Mouse (Mus musculus) common myeloid progenitor, adult 5-6 weeks (primary cell): ENCODE results near the gene Mipep. TPM values are rescaled to one million over a fixed set of nuclear protein-coding genes. Genes with fewer than 3 reads are reported as not detected.

Experiments
- ATAC-seq: replicated peaks from 2 replicates; pipeline ENCODE4 v1.8.0; 2016; ENCODE audit warnings: low read depth, mild to moderate bottlenecking, moderate TSS enrichment, inconsistent platforms; ENCODE audit not compliant: poor library complexity, severe bottlenecking
- total RNA-seq: library from RNA; stranded (forward); fragments of 200-1000, 187-1606 nt; gene quantifications from 2 replicates; pipeline ENCODE4 v1.2.3, GENCODE M21; 2017

The Mipep gene
- total RNA-seq = 21.7 and 24.5 TPM in 2 replicates

DNA sequence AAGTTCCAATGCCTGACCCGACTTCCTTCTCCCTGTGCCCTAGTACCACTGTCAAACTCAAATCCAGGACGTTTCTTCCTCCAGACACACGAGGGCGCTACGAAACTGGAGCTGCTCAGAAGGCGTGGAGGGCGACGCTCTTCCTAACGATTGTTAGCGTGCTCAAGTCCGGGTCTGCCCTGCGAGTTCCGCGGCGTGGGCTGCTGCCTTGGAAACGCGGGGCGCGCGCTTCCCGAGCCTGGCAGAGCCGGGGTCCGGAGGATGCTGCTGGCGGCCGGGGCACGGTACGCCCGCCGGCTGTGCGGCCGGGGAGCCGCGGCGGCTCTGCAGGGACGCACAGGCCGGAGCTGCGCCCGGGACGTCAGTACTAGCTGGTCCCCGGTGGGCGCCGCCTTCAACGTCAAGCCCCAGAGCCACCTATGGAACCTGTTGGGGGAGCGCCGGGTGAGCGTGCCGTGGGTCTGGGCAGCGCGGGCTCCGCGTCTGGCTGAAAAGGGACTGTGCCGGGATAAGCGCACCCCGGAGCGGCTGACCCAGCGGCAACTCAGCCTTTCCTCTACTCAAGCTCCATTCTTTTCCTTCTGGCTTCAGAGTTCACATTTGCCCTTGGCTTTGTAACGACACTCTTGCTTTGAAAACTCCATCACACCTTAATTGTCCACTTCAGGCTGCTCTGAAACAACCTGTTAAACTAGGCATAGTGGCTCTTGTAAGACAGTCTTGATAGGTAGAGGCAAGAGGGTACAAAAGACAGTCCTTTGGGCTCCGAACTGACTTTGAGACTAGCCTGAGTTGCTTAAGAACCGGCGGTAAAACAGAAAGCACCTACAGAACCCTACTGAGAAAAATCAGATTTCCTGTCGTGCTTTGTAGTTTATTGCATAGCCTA lies at the start of gene Mipep:
Mipep (plus strand) TSS at position 147 of the 889 bp plus-strand sequence.
- ATAC-seq = peak; percentile 95

DNA sequence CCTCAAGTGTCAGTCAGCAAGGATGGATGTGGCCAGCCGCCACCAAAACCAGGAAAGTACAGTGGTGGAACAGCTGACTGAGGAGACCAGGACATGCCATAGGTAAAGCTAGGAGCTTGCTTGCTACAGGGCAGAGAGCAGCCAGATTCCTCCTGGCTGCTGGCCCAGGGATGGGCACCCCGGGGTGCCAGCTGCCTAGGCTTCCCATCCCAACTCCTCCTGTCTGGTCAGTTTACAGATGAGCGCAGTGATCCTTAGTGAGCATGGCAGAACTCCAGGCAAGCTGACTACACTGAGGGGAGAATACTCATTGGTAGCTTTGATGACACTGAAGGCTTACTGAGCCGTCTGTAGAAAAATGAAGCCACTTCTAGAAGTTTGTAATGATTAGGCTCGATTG lies 49.2 kb upstream of the Mipep start:
- no peak for ATAC-seq

DNA sequence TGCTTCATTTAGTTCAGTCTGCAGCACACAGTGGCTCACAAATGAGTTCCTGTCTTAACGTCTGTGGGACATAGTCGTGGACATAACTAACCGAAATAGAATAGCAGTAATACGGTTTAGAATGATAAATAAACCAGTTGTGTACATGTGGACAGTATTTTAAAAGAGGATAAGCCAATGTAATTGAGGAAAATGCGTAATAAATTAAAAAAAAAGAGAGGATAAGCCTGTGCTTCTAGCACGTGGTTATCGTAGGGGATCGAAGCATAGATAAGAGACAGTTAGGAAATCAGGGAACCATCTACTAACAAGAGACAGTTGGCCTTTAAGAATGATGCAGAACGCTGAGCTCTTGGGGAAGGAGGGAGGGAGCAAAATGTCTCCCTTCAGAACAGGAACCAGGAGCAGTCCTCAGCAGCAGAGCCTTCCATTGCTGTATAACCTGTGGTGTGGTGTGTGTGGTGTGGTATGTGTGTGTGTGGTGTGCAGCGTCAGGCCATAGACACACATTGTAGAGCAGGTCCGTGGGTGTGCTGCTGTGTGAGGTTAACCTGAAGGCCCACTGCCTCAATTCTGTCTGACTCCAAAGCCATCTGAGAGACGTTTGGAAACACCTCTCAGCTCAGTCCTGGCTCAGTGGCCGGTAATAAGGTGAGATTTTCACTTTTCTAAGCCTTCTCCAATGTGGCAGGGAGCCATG lies 48.4 kb upstream of the Mipep start:
- ATAC-seq = peak; percentile 19; the same call in 1 of the 2 replicates

DNA sequence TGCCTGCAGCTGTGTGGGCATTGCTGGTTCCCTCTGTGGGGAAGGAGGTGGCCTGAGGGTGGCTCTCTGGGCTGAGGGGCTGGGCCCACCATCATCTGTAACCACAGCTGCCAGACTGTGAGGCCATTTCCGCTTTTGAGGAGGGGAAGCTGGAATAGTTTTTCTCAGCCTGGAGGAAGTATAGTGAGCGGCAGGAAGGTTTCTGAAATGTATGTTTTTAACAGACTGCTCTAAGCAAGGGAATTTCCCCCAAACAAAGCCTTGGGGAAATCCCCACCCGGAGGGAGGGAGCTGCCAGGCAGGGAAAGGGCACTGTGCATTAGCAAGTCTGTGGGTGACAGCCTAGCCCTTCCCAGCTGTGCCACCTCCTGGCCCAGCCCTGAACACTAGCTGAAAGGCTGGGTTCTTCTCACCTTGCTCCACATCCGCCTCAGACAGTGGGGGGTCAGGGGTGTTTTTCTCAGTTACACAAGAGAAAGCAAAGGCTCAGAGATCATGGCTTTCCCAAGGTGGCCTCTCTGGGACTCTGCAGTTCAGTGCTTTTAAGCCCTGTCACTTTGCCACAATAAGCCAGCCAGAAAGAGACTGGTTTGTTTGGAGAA lies 47.7 kb upstream of the Mipep start:
- ATAC-seq = peak; percentile 80

DNA sequence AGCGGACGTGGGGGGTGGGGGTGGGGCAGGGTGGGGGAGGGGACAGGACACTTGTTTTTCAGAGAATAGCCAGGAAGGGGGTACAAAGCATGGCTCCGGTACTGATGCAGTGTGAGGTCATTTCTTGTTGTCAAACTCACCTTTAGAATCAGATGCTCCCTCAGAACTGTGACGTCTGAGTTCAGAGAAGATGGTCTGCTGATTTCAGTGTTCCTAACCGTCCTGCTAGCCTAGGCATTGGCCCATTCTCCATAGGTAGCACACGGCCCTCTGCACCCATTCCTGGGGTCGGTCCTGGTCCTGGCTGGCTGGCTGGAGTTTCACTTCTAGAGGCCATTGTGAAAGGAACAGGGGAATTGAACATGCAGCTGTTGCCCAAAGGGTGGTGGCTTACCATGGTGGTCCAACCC lies 47.2 kb upstream of the Mipep start:
- ATAC-seq = no peak

DNA sequence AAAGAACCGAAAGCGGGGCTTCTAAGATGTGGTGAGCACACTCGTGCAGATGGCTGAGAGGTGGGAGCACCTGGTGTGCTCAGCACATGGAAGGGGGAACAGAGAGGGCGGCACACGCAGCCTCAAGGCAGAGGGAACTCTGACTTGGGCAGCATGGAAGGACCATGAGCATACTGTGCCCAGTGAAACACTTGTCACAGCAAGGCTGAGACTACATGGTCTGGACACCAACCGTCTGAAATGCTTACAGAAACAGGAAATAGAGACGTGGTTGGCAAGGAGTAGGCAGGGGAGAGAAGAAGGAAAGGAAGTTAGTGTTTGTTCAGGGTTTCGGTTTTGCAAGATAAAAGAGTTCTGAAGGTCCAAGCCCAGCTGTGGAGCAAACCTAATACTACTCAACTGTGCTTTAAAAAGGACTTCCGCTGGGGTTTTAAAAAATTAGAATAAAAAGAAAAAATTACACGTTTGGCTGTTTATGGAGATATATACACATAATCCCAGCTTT lies 45.9 kb upstream of the Mipep start:
- peak; percentile 50 for ATAC-seq

DNA sequence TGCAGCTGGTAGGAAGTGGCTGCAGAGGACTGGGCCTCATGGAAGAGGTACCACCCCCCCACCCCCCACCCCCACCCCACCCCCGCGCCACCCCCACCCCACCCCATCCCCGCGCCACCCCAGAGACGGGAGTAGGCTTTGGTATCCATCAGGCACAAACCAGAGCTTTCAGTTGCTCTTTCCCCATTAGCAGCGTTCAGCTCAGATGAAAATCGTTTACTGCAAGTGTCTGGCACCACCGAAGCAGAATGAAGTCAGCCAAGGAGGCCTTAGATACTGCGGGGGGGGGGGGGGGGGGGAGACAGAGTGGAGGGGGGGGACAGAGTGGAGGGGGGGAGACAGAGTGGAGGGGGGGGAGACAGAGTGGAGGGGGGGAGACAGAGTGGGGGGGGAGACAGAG lies 45.2 kb upstream of the Mipep start:
- ATAC-seq = no peak

DNA sequence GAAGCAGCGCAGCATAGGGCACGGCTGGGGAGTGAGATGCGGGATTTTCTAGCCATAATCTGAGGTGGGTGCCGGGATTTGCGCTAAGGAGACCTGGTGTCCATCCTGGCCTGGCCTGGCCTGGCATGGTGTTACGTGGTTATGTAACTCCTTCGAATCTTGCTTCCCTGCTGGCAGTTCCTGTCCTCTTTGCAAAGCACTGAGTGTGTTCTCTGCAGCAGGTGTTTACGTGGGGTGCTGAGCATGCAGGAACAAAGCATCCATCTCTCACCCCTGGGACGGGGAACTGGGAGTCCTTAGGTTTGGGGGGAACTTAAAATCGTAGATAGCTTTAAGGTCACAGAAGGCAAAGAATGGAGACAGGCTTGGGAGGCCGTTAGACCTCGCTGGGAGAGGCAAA lies 44.8 kb upstream of the Mipep start:
- no peak for ATAC-seq

DNA sequence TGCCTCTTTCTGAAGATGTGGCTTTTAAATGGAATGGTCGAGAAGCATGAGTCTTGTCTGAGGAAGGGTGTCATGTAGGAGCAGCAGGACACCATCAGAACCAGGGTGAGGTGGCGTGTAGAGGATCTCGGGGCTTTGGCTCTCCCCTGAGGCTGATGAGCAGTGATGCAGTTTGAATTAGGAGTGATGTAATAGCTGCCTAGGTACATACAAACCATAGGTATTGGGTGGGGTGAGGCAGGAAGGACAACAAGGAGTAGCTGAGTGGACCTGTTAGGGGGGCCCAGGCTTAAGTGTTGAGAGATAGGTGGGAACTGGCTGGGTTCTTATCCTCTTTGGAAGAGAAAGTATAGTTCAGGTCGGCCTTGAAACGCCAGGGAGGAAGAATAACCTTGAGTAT lies 43.9 kb upstream of the Mipep start:
- no peak for ATAC-seq

DNA sequence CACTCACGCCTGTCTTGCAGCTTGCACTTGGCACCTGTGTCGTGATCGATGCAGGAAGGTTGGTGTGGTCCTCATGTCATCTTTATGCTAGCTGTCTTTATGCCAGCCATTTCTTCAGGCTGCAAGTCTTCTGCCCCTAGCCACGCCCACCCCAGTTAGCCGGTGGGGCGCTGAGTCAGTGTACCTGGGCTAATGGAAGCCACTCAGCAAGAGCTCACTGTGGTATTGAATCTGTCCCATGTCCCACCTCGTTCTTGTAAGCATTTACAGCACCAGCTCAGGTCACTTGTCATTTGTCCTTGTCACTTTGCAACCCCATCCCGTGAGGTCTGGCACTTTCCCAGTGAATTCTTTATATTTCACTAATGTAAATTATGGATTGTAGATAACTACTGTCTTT lies 43.3 kb upstream of the Mipep start:
- no peak for ATAC-seq

DNA sequence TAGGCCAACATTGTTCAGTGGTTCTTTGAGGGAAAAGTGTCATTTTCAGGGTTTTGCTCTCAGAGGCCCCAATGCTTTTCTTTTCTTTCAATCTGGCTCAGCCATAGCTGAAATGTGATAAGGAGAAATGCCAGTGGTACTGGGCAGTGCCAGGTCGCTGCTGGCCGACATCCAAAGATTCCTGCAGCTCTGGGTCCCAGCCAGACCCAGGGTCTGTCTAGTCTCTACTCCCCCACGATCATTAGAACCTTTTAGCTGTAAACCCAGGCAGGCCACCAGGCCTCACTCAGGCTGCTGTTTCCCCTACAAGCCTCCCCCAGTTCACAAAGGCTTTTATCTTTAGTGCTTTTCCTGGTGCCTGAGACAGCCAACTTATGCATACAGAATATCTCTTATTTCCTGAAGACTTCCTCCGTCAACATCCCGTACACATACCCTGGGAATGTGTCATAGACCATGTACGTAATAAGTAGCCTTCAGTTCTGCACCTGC lies 42.8 kb upstream of the Mipep start:
- peak; percentile 1; the same call in 1 of the 2 replicates for ATAC-seq

DNA sequence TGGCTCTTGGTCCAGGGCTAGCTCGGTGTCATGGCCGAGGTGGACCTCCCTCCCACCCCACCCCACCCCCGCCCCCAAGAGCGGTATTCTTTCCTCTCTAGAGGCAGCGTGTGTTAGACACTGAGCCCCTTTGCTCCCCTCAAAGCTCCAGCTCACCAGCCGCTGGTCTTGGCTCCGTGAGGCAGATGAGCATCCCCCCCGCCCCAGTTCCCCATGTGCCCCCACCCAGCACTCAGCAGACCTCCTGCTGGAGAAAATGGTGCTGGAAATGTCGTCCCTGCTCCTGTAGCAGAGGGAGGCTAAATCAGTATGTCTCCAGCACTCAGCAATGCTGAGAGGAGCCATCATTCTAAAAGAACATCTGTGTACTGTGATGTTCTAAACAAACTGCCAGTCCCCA lies 40.7 kb upstream of the Mipep start:
- ATAC-seq = no peak

DNA sequence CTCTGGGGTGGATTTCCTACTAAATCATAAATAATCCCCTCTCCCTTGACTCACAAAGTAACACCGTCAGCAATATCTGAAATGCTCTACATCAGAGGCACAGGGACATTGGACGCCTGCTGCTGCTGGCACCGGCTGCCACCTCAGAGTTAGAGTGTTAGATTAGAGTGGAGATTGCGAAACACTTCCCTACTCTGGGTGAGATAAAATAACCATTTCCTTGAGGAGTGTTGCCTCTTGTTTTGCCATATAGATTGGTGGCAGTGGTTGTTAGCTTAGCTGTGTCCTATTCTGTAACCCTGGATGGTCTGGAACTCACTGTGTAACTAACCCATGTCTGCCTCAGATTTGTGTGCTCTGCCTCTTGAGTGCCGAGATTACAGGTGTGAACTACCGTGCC lies 39.2 kb upstream of the Mipep start:
- ATAC-seq = peak; percentile 48; the same call in 1 of the 2 replicates

DNA sequence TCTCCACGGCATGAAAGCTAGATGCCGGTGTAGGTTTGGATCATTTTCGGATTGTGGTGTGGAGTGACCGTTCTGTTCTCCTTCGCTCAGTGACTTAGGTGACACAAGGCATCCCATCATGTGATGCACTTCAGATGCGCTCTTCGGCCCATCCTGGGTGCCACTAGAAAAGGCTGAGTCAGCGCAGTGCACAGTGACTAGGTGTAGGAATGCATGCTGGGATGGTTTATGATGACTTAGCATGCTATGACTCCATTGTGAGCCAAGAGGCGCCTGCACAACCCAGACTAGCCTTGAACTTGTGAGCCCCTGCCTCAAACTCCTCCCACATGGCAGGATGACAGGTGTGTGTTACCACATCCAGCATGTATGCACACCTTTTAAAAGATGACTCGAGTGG lies 38.2 kb upstream of the Mipep start:
- no peak for ATAC-seq

DNA sequence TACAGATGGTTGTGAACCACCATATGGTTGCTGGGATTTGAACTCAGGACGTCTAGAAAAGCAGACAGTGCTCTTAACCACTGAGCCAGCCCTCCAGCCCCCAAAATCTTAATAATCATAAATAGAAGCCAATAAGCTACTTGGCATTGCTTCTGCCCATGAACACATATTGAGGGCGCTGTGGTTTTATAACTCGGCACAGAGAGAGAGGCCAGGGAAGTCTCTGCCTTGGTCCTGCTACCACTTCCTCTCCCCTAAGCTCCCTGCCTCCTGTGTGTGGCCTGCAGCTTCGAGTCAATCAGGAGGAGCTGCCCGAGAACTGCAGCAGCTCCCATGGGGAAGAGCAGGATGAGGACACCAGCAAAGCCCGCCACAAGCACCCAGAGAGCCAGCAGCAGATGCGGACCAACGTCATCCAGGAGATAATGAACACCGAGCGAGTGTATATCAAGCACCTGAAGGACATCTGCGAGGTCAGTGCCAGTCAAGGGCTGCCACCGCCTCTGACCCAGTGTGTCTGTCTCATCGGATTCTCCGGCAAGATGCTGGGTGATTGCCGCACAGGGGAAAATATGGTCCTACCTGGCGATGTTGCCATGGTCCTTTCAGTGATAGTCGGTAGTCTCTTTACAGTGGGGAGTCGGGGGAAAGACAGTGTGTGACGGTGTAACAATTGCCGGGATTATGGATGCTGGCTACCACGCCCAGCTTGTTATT lies 37.1 kb upstream of the Mipep start:
- peak; percentile 53 for ATAC-seq

DNA sequence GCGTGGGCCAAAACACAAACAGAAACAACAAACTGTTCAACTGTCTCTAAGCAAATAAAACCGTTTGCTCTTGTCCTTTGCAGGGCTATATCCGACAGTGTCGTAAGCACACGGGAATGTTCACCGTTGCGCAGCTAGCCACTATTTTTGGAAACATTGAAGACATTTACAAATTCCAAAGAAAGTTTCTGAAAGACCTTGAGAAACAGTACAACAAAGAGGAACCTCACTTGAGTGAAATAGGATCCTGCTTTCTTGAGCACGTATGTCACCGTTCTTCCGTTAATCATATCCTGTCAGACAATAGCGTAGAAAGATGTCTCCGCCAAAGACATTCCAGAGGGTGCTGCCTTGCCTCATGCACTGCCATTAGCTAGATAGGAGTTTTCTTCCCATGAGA lies 34.5 kb upstream of the Mipep start:
- no peak for ATAC-seq

DNA sequence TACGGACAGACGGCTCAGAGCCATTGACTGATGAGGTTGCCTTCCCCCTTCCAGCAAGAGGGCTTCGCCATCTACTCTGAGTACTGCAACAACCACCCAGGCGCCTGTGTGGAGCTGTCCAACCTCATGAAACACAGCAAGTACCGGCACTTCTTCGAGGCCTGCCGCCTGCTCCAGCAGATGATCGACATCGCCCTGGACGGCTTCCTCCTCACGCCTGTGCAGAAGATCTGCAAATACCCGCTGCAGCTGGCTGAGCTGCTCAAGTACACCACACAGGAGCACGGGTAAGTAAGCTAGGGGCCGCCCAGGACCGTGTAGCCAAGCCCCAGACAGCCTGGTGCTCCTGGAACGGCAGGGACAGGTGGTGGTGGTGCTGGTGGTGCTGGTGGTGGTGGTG lies 32.8 kb upstream of the Mipep start:
- ATAC-seq = no peak

DNA sequence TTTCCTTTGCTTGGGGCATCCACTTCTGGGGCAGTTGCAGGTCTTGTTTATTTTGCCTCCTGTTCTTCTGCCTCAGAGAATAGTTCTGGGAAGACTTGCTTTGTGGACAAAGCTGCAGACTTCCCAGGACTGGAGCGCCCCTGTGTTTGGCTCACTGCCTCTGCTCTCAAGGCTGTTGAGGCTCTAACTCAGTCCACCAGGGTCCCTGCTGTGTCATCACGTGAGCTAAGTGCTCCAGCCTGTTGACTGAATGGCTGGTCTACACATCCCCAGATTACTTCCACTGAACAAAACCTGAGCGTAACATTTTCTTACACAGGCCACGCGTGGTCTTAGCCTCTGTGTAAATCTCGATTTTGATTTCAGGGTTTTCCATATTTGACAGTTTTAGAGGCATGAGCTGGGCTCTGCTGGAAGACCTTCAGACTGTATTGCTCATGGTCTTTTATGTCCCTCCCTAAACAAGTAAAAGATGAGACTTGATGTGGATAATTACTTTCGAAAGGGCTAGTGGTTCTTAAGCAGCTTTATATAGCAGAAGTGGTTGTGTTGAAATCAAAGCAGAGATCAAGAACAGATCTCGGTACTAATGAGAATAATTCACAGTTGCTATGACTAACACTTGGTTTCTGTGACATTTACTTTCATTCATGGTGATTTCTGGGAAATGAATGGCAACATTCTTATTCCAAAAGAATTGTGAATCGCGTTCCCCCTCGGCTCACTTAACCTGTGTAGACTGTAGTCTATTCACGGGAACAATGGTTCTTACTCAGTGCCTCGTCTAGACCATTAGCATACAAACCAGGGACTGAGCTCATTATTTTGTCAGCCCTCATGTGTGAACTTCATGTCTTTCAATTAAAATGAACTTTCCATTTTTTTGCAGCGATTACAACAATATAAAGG lies 31.2 kb upstream of the Mipep start:
- ATAC-seq = no peak

DNA sequence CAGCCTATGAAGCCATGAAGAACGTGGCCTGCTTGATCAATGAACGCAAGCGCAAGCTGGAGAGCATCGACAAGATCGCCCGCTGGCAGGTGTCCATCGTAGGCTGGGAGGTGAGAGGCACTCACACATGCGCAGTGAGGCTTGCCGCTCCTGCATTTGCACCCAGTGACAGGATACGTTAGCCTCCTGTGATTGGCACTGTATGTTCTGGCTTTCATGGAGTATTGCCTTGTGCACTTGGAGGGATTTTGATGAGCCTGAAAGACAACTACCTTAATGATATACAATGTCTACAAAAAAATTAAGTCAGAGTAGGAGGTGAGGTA lies 30.6 kb upstream of the Mipep start:
- ATAC-seq = no peak
